Mouse (Mus musculus): ENCODE results near the gene Enpep. TPM values are rescaled to one million over a fixed set of nuclear protein-coding genes. Genes with fewer than 3 reads are reported as not detected.

The Enpep gene
- polyA plus RNA-seq, 1 experiment: not detected

DNA sequence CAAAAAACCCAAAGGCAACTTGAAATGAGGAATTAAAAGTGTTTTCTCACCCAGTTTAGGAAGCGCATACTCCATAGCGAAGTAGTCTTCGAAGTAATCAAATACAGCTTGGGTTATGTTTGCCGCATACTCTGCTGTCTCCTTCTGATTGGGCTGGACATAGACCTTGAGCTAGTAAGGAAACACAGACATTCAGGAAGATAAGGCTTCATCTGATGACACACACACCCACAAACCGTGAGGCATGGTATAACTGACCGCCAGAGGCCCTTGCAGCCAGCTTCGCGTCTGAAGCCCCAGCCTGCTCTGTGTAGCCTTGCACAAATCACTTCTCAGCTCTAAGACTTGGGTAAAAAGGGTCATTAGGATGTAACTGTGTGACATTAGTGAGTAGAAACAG is 20.0 kb downstream of the Enpep start:
- H3K4me3 ChIP-seq (ENCODE audit: insufficient read depth, poor library complexity, severe bottlenecking): no peak overlapping the region
- H3K79me2 ChIP-seq (ENCODE audit: control insufficient read depth, insufficient read depth): no peaks in the 10 kb centered on the region
- H3K36me3 ChIP-seq (ENCODE audit: control insufficient read depth, insufficient read depth): no peaks in the 10 kb centered on the region
- no peaks in the 10 kb centered on the region for H3K79me3 ChIP-seq (ENCODE audit: low read depth)
- H3ac ChIP-seq (ENCODE audit: control insufficient read depth, insufficient read length, low read depth): no peak overlapping the region
- H3K27me3 ChIP-seq (ENCODE audit: control insufficient read depth, insufficient read depth, insufficient read length): no peaks in the 10 kb centered on the region
- TF ChIP-seq MYOG (IDR thresholded peaks at IDR 0.05; ENCODE audit: control insufficient read depth, extremely low read depth, insufficient read length): no peak
- no peak for TF ChIP-seq MYOD1 (IDR thresholded peaks at IDR 0.05; ENCODE audit: control insufficient read depth, insufficient read length, low read depth)
- TF ChIP-seq CTCF (IDR thresholded peaks at IDR 0.05; ENCODE audit: control insufficient read depth, insufficient read depth, insufficient read length): no peak
- no peak for TF ChIP-seq CEBPB (IDR thresholded peaks at IDR 0.05; ENCODE audit: low read depth)
- no peak for TF ChIP-seq USF1 (IDR thresholded peaks at IDR 0.05; ENCODE audit: low read depth)
- TF ChIP-seq MAX (IDR thresholded peaks at IDR 0.05): no peak

DNA sequence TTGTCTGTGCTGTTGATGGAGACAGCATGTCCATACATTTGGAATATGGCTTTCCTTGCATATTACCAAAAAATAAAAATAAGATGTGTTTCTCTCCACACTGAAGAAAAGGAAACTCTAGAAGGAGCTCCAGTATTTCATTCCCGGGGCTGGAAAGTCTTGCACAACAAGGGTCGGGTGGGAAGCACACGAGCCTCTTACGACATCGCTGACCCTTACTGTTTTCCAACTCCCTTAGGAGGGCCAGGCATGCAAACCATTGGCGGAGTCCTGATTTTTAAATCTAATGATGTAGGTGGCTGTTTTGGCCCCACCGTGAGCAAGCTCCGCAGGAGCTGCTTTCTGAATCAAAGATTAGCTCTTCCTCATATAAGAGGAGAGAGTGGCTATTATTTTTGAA is 20.6 kb downstream of the Enpep start:
- H3ac ChIP-seq (ENCODE audit: control insufficient read depth, insufficient read length, low read depth): no peak overlapping the region
- H3K27me3 ChIP-seq (ENCODE audit: control insufficient read depth, insufficient read depth, insufficient read length): no peaks in the 10 kb centered on the region
- H3K36me3 ChIP-seq (ENCODE audit: control insufficient read depth, insufficient read depth): no peaks in the 10 kb centered on the region
- TF ChIP-seq CTCF (IDR thresholded peaks at IDR 0.05; ENCODE audit: control insufficient read depth, insufficient read depth, insufficient read length): no peak
- TF ChIP-seq MAX (IDR thresholded peaks at IDR 0.05): no peak
- no peak for TF ChIP-seq FOSL1 (IDR thresholded peaks at IDR 0.05; ENCODE audit: insufficient read depth, low read length, poor library complexity, severe bottlenecking)
- TF ChIP-seq USF1 (IDR thresholded peaks at IDR 0.05; ENCODE audit: low read depth): no peak
- no peak for TF ChIP-seq MYOG (IDR thresholded peaks at IDR 0.05; ENCODE audit: control insufficient read depth, extremely low read depth, insufficient read length)
- TF ChIP-seq MYOD1 (IDR thresholded peaks at IDR 0.05; ENCODE audit: control insufficient read depth, insufficient read length, low read depth): no peak
- TF ChIP-seq CEBPB (IDR thresholded peaks at IDR 0.05; ENCODE audit: low read depth): no peak
- H3K79me2 ChIP-seq (ENCODE audit: control insufficient read depth, insufficient read depth): no peaks in the 10 kb centered on the region
- no peak overlapping the region for H3K4me3 ChIP-seq (ENCODE audit: insufficient read depth, poor library complexity, severe bottlenecking)
- no peaks in the 10 kb centered on the region for H3K79me3 ChIP-seq (ENCODE audit: low read depth)

DNA sequence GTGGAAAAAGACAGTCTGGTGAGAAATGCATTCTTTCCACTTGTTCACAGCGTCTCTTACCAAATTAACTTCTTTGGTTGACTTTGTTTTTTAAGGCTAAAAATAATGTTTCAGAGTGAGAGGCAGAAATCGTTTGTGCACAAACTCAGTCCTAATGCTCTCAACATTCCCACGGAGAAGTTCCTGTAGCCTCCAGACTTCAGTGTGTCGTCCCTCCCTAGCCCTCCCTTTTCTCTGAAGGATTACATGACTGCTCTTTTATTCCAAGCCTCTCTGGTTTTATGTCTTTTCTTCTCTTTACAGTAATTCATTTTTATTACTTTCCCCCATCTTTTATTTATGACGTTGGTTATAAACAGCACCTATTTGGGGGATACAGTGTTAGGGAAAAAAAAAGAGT is 22.6 kb downstream of the Enpep start:
- Histone ChIP-seq H3K79me3 (ENCODE audit: low read depth) (no peaks in the 10 kb centered on the region), H3K4me3 (ENCODE audit: insufficient read depth, poor library complexity, severe bottlenecking) (no peak overlapping the region), H3K36me3 (ENCODE audit: control insufficient read depth, insufficient read depth) (no peaks in the 10 kb centered on the region), H3K79me2 (ENCODE audit: control insufficient read depth, insufficient read depth) (no peaks in the 10 kb centered on the region), H3ac (ENCODE audit: control insufficient read depth, insufficient read length, low read depth) (no peak overlapping the region), H3K27me3 (ENCODE audit: control insufficient read depth, insufficient read depth, insufficient read length) (no peaks in the 10 kb centered on the region)
- TF ChIP-seq CTCF (IDR thresholded peaks at IDR 0.05; ENCODE audit: control insufficient read depth, insufficient read depth, insufficient read length) (no peak), MYOD1 (IDR thresholded peaks at IDR 0.05; ENCODE audit: control insufficient read depth, insufficient read length, low read depth) (no peak), CEBPB (IDR thresholded peaks at IDR 0.05; ENCODE audit: low read depth) (no peak)

DNA sequence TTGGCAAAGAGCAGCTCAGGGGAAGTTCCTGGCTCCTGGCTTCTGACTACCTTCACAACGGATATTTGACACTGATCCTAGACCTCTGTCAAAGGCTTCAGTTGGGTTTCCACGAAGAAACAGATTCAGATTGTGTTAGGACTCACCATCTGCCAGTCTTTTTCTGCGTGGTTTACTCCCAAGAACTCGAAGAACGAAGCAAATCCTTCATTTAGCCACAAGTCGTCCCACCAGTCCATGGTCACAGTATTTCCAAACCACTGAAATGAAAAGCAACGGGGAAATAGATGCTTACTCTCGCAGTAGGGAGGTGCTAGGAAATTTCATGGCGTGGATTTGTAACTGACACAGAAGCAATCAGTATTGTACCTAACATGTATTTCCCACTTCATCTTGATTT is 23.6 kb downstream of the Enpep start:
- Histone ChIP-seq H3K4me3 (ENCODE audit: insufficient read depth, poor library complexity, severe bottlenecking) (no peak overlapping the region), H3K36me3 (ENCODE audit: control insufficient read depth, insufficient read depth) (no peaks in the 10 kb centered on the region), H3K79me2 (ENCODE audit: control insufficient read depth, insufficient read depth) (no peaks in the 10 kb centered on the region), H3K79me3 (ENCODE audit: low read depth) (no peaks in the 10 kb centered on the region), H3K27me3 (ENCODE audit: control insufficient read depth, insufficient read depth, insufficient read length) (no peaks in the 10 kb centered on the region), H3ac (ENCODE audit: control insufficient read depth, insufficient read length, low read depth) (no peak overlapping the region)
- TF ChIP-seq CEBPB (IDR thresholded peaks at IDR 0.05; ENCODE audit: low read depth) (no peak), CTCF (IDR thresholded peaks at IDR 0.05; ENCODE audit: control insufficient read depth, insufficient read depth, insufficient read length) (no peak), MAX (IDR thresholded peaks at IDR 0.05) (no peak), USF1 (IDR thresholded peaks at IDR 0.05; ENCODE audit: low read depth) (no peak), FOSL1 (IDR thresholded peaks at IDR 0.05; ENCODE audit: insufficient read depth, low read length, poor library complexity, severe bottlenecking) (no peak), MYOD1 (IDR thresholded peaks at IDR 0.05; ENCODE audit: control insufficient read depth, insufficient read length, low read depth) (no peak), MYOG (IDR thresholded peaks at IDR 0.05; ENCODE audit: control insufficient read depth, extremely low read depth, insufficient read length) (no peak)

DNA sequence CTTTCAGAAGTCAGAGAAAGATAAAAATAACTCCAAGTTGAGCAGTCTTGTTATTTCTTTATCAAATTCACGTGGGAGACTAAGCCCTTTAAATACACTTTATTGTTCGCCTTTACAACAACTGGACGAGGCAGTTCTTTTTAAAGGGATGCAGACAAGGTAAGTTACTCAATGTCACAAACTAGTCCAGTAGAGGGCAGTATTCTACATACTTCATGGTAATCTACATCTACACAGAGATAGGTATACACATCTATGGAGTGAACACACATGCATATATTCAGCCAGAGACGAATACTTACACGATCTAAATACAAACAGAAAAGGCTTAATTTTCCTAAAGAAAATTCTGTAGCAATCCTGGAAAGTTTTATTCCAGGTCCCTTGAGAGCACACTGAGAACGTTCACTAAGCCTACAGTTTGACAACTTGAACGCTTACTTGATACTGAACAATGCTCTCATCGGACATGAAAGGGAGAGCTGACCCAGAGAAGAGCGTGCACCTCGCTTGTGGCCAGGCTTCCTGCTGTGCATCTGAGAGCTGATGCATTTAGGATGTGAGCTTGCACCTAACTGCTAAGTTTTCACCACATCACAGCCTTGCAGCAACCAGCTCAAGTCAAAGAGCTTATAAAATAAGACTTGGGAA is 24.3 kb downstream of the Enpep start:
- Histone ChIP-seq H3ac (ENCODE audit: control insufficient read depth, insufficient read length, low read depth) (no peak overlapping the region), H3K36me3 (ENCODE audit: control insufficient read depth, insufficient read depth) (no peaks in the 10 kb centered on the region), H3K27me3 (ENCODE audit: control insufficient read depth, insufficient read depth, insufficient read length) (no peaks in the 10 kb centered on the region), H3K79me3 (ENCODE audit: low read depth) (no peaks in the 10 kb centered on the region), H3K4me3 (ENCODE audit: insufficient read depth, poor library complexity, severe bottlenecking) (no peak overlapping the region), H3K79me2 (ENCODE audit: control insufficient read depth, insufficient read depth) (no peaks in the 10 kb centered on the region)
- no peak for TF ChIP-seq CTCF (IDR thresholded peaks at IDR 0.05; ENCODE audit: control insufficient read depth, insufficient read depth, insufficient read length)
- TF ChIP-seq MYOD1 (IDR thresholded peaks at IDR 0.05; ENCODE audit: control insufficient read depth, insufficient read length, low read depth): no peak
- no peak for TF ChIP-seq USF1 (IDR thresholded peaks at IDR 0.05; ENCODE audit: low read depth)
- no peak for TF ChIP-seq CEBPB (IDR thresholded peaks at IDR 0.05; ENCODE audit: low read depth)
- no peak for TF ChIP-seq FOSL1 (IDR thresholded peaks at IDR 0.05; ENCODE audit: insufficient read depth, low read length, poor library complexity, severe bottlenecking)

DNA sequence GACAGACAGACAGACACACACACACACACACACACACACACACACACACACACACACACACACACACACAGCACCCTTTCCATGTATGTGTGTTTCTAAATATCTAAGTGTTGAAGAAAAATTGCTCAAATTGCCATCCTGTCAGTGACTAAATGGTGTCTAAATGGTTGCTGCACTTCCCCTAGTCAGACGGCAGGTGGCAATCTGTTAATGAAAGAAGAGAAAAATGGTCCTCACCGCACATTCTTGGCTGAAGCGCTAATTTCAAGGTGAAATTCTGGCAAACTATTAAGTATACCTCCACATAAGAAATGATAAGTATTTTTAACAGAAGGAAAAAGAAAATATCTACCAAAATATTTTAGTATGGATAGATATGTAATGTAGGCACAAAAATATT is 28.6 kb downstream of the Enpep start:
- Histone ChIP-seq H3K27me3 (ENCODE audit: control insufficient read depth, insufficient read depth, insufficient read length) (no peaks in the 10 kb centered on the region), H3K36me3 (ENCODE audit: control insufficient read depth, insufficient read depth) (no peaks in the 10 kb centered on the region), H3ac (ENCODE audit: control insufficient read depth, insufficient read length, low read depth) (no peak overlapping the region), H3K79me3 (ENCODE audit: low read depth) (no peaks in the 10 kb centered on the region), H3K4me3 (ENCODE audit: insufficient read depth, poor library complexity, severe bottlenecking) (no peak overlapping the region), H3K79me2 (ENCODE audit: control insufficient read depth, insufficient read depth) (no peaks in the 10 kb centered on the region)
- TF ChIP-seq CTCF (IDR thresholded peaks at IDR 0.05; ENCODE audit: control insufficient read depth, insufficient read depth, insufficient read length): peak; percentile 38
- TF ChIP-seq MYOG (IDR thresholded peaks at IDR 0.05; ENCODE audit: control insufficient read depth, extremely low read depth, insufficient read length): no peak
- TF ChIP-seq MYOD1 (IDR thresholded peaks at IDR 0.05; ENCODE audit: control insufficient read depth, insufficient read length, low read depth): no peak
- no peak for TF ChIP-seq MAX (IDR thresholded peaks at IDR 0.05)
- no peak for TF ChIP-seq CEBPB (IDR thresholded peaks at IDR 0.05; ENCODE audit: low read depth)
- no peak for TF ChIP-seq USF1 (IDR thresholded peaks at IDR 0.05; ENCODE audit: low read depth)
- no peak for TF ChIP-seq FOSL1 (IDR thresholded peaks at IDR 0.05; ENCODE audit: insufficient read depth, low read length, poor library complexity, severe bottlenecking)
